Mouse (Mus musculus): ENCODE data around the gene Tbx5. TPM values are rescaled to one million over a fixed set of nuclear protein-coding genes. Genes with fewer than 3 reads are reported as not detected.

Tbx5 gene
- total RNA-seq (2021), result not detected

DNA sequence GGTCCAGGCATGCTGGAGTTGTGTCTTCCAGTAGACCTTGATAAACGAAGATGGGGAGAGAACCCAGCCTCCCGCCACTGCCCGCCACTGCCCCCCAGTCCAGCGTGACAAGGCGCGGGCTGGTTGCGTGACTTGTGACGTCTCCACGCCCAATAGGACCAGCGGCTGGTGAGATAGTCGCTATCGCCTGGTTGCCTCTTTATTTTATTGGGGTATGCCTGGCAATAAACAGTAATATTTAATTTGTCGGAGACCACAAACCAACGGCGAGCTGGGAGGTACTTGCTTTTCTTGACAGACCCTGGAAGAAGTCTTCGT is at the start of gene Tbx5:
Gene Tbx5 (plus strand): TSS at position 190 of the 318 bp plus-strand sequence.
- DNase-seq (ENCODE audit: extremely low spot score in 1 of 2, low spot score in 1 of 2), result no peak

DNA sequence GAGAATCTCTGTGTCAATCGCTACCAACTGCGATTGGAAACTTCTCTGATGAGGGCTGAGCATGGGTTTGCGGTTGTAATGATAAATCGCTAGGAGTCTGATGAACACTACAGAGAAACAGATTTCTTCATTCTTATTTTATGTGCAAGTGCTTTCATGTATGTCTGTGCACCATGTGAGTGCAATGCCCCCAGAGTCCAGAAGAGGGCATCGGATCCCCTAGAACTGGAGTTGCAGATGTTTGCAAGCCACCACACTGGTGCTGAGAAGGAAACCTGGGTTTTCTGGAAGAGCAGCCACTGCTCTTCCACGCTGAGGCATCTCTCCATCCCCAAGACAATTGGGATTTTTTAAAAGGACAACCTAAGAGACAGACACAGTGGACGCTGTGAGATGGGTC is 46.5 kb upstream of the Tbx5 start:
- no peak for DNase-seq (ENCODE audit: extremely low spot score in 1 of 2, low spot score in 1 of 2)

DNA sequence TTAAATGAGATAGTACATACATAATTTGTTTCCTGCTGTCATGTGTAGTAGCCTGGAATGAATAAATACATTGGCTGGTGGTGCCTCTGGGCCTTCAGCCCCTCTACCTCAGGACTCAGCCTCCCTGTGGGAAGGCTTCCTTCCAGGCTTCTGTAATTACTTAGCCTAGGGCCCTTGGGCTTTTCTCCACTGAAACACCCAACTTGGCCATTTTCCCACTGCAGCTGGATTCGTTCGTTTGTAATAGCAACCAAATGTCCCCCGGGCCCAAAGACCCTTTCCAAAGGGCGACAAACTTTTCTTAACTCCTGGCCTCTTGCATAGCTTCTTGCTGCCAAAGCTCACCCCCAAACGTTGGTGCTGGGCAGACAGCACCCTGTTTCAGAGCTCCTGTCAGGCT is 40.8 kb upstream of the Tbx5 start:
- no peak for DNase-seq (ENCODE audit: extremely low spot score in 1 of 2, low spot score in 1 of 2)

DNA sequence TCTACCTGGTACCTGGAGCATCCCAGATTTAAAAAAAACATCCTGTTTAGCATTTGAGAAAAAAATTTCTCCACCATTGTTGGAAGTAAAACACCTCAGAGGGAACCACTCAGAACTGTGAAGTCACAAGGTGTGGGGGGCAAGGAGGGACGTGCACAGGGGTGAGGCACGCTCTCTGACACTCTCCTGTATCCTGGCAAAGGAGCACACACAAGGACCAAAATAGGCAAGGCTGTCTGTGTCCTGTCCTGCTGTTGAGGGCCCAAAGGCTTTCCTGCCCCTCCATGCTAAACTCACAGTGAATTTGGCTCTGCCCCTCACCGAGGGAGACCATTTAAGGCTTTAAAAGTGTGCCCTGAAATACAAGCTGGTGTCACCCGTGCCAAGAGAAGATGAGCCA is 38.5 kb upstream of the Tbx5 start:
- no peak for DNase-seq (ENCODE audit: extremely low spot score in 1 of 2, low spot score in 1 of 2)

DNA sequence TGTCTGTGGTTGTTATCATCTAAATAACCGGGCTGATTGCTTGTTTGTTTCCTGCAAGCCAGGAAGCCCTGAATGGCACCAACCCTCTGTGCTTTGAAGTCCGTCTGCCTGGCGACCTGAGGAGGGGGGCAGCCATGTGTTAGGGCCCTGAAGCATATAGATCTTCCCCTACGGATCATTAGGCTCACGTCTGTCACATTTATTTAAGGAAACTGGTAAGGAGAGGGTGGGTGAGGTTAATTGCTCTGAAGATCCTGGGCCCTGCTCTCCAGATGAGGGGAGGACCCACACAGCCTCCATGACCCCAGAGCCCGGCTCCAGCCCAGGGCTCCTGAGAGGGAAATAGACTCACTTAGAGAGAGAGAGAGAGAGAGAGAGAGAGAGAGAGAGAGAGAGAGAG is 37.1 kb upstream of the Tbx5 start:
- DNase-seq (ENCODE audit: extremely low spot score in 1 of 2, low spot score in 1 of 2), result no peak

DNA sequence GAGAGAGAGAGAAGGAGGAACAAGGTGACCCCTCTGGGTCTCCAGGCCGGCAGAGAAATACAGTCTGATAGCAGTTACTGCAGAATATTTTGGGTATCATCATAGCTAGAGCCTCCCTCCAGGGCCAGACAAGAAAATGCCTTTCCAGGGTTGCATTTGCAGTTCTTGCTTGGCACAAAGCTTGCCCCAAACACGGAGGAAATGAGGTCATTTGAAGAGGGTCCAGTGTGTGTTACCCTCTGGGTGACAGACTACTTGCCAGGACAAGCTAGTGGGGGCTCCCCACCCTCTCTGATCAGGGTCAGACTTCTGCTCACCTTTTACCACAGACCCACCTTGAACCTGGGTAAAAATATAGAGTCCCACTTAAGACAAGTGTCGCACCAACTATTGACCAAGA is 36.7 kb upstream of the Tbx5 start:
- DNase-seq (ENCODE audit: extremely low spot score in 1 of 2, low spot score in 1 of 2), result no peak

DNA sequence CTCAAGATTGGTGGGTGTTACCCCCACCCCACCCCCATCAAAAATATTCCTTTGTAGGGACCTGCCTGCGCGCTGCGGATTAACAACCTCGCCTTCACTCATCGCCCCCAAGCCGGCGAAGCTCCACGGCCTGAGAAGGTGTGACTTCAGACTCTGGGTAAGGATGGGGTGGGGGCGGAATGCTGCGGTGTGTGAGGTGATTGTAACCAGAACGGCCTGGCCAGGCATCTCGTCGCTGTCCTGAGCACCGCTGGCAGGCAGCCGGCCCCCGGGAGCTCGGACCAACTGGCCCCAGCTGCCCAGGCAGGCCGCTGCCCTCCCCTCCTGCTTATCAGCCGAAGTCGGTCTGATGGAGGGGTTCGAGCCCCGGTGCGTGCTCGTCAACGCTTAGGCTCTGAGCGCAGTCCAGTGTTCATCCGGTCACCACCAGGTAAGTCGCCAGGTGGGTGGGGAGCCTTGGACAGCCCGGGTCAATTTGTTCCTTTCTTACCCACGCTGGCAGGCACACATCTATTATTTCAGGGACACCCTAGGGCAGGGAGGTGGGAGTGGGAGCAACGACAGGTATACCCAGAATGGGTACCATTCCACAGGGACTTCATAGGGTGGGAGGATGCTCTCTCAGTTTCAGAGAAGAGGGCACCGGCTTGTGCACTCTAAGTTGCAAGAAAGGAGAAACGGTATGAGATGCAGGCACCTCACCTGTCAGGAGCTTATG is 35.9 kb upstream of the Tbx5 start:
- no peak for DNase-seq (ENCODE audit: extremely low spot score in 1 of 2, low spot score in 1 of 2)

DNA sequence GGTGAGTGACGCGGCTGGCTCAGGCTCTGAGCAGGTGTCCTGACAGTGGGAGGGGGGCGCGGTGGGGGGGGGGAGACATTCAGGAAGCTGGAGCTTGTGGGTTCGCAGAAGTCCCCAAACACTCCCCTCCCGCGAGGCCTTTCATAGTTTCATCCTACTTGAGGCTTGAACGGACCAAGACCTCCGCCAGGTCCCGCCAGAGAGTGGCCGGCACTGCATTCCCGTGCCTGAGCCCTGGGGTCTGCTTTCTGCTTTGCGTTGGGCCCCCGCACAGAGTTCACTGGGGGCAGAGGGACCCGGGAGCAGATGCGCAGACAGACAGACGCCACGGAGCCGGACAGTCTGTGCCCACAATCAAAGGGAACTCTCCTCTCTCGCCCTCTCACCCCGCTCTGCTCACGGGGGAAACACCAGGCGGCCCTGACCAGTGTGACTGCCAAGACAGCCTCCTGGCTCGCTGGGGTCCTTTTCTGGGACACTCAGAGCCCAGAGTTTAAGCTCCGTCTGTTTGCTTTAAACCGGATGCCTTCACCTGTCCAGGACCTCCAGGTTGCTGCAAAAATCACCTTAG is 34.8 kb upstream of the Tbx5 start:
- no peak for DNase-seq (ENCODE audit: extremely low spot score in 1 of 2, low spot score in 1 of 2)

DNA sequence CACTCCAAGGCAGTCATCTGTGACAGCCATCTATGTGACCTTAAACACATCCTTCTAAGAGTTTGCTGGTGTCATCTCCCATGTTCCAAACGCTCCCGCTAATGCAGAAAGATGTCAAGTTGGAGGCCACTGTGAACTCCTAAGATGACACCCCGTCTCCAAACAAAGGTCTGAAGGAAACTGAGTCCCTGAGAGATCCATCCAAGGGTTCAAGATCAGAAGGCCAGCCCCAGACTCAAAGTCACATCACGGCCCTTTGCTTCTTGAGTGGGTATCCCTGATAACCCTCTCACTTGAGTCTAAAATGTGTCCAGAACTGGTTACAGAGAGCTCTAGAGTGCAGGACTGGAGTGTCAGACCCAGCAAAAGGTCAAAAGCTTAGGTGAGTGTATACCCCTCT is 34.2 kb upstream of the Tbx5 start:
- DNase-seq (ENCODE audit: extremely low spot score in 1 of 2, low spot score in 1 of 2), result no peak

DNA sequence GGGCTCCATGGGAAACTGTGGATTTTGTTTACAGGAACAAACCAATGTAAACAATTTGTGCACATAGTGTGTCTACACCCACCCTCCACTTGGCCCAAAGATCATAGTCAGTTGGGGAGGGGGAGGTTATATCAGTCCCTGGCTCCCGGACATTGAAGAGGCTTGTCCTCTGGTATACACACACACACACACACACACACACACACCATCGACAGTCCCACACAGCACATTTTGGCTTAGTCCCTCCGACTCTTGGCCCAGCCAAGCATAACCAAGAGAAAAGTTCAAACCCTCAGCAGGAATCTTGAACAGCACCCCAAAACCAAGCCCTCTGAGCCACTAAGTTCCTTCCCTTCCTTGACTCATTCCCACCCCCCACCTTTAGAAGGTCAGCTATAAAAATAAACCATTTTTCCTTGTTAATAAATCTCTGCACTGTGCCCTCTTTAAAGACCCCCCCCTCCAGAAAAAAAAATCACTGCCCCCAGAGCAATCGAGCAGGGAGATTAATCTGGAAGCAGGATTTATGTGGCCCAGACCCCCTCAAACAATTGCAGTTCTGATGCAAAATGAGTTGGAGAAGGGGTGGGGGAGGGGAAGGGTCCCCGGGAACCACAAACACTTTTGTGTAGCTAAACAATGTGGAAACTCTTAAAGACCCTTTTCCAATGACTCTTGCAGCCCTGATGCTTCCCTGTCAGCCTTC is 33.6 kb upstream of the Tbx5 start:
- no peak for DNase-seq (ENCODE audit: extremely low spot score in 1 of 2, low spot score in 1 of 2)

DNA sequence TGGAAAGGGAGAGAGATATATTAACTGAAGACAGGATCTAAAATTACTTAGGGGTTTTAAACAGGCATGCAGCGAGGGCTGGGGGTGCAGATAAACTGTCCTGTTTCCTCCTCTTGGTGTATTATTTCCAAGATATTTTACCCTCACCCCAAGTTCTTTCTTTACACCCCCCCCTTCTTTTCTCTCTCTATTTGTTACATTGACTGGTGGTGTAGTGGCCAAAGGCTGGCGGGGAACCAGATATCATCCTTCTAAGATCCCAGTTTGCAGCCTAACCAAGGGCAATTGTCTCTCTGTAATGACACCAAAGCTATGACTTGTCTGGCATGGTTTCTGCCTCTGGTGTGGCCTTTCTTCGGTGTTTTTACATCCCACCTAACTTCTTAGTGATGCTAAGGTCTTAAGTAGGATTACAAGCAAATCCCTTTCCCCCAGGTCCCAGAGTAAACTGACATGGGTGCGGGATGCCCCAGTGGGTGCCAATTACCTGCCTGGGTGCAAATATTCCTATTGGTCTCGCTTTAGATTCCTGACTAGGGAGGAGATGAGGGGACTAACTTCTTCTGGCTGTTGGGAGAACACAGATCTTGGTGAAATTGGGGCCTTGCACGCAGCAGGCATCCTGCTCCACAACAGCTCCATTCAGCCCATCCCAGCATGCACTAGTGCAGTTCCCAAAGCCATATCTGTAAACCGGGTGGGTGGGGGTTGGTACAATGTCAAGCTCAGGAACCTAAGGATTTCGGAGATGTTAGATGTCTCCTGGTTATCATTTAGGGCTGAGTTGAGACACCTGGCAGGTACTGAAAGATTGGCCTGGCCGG is 32.8 kb upstream of the Tbx5 start:
- DNase-seq (ENCODE audit: extremely low spot score in 1 of 2, low spot score in 1 of 2), result no peak

DNA sequence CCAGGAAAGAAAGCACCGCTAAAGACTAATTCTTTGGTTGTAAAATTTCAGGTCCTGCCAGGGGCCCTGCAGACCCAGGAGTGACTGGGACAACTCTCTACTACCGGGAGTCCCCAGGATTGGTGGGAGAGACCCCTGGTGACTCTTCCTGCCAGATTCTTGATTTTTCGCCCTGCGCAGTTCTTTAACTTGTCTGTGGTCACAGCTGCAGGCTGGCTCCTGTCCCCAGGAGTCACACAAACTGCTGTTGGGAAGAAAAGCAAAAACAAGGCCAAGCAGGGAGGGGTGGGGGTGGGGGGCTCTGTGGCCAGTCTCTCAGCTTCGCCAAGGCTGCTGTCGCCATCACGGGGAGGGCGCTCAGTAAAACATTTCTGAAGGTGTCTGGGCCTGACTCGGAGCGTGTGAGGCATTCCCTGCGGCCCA is 32.2 kb upstream of the Tbx5 start:
- DNase-seq (ENCODE audit: extremely low spot score in 1 of 2, low spot score in 1 of 2), result no peak

DNA sequence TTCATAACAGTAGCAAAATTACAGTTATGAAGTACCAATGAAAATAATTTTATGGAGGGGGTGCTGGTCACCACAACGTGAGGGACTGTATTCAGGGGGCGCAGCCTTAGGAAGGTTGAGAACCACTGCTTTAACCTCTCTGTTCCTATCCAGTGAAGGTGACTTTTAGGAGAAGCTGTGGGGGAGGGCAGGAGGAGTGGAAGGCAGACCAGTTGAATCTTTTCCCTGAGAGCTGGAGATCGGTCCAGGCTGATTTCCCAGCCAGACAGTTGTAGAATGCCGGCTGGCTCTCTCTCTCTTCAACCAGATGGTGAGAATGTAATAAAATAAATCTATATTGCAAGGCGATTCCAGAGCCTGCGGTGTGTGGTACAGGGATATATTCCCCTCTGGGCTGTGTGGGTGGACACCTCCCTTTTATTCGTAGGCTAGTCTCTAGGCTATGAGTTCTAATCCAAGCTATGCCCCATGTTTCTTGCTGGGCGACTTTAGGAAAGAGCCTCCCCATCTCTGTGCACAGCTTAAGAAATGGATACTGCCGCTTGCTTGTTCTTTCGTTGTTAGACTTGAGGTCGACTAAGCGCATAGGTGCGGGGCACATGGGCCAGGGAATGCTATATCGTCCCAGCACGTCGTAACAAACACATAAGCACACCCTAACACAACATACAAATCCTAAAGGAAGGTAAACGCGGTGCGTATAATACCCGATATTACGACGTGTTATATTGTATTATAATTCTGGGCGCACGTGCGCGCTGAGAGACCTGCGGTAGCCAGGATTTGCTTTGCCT is 29.7 kb upstream of the Tbx5 start:
- DNase-seq (ENCODE audit: extremely low spot score in 1 of 2, low spot score in 1 of 2), result no peak

DNA sequence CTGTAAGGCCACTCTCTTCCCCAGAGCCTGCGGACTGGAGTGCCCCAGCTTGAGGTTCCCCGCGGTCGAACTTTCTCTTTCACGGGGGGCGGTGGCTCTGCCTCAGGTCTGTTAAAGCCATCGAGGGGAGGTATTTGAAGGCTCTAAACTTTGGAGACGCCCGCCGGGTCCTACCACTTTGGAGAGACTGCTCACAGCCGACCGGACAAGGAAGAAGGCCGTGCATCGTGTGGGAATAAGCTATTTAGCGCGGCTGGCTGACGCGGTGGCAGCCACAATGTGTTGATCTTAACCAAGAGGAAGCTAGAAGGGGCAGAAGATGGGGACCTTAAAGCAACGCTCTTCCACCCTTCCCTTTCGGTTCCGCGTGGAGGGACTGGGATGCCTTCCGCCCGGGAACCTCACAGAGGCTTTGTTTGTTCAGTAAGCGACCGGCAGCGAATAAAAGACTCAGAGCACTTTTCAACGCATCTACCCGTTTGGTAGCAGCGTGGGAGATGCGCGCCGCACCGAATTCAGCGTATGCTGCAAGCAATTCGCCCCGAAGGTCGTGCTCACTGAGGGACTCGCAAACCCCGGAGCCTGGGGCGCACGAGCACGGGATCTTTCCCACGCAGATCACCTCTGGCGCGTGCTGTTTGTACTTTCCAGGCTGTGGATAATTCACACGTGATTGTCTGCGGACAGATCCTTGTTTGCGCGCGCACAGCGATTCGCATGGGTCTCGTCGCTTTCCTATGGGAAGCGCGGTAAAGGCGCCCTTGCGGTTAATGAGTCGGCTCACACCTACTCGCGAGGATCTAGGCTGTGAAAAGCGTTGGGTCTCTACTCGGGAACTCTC is 28.8 kb upstream of the Tbx5 start:
- no peak for DNase-seq (ENCODE audit: extremely low spot score in 1 of 2, low spot score in 1 of 2)

DNA sequence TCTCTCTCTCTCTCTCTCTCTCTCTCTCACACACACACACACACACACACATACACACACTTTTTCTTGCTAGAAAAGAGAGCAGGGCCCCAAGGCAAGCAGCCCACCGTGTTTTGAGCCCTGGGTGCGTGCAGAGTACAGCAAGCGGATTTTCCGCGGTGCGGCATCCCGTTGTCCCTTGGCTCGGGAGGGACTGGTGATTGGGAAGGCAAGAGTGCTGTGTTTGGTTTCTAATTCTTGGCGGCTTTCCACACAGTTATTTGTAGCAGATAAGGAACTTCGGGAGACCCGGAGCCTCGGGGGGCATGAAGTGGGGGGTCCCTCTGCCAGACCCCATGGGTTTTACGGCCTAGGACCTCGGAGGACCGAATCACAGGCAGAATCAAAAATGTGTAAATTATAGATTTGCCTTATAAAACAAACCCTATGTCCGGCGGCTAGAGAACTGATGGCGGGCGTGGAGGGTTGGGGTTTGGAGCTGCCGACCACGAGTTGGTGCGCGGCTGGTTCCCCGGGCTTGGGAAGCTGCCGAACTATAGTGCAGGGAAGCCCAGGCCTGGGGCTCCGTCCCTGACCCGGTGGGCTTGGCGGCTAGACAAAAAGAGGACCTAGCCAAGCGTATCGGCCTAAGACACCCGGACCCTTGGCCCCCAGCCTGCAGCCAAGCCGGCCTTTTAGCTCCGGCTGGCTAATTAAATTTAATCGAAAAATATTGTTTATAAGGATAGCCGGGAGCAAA is 28.0 kb upstream of the Tbx5 start:
- no peak for DNase-seq (ENCODE audit: extremely low spot score in 1 of 2, low spot score in 1 of 2)

DNA sequence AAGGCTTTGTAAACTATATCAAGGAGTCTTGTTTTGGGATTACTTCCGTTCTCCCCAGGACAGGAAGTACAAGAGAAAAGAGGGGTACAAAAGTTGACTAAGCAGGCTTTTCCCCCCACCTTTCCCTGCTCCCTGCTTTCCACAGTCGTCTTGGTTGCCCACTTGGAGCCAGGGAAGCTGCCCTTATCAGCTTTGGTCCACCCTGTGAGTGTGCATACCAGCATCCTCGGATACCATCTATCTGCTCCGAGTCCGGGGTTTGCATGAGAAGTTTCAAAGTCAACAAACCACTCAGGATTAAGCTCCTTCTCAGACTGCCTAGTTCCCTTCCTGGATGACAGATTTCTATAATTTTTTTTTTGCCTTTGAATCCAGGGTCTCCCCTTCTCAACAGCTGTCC is 26.8 kb upstream of the Tbx5 start:
- no peak for DNase-seq (ENCODE audit: extremely low spot score in 1 of 2, low spot score in 1 of 2)

DNA sequence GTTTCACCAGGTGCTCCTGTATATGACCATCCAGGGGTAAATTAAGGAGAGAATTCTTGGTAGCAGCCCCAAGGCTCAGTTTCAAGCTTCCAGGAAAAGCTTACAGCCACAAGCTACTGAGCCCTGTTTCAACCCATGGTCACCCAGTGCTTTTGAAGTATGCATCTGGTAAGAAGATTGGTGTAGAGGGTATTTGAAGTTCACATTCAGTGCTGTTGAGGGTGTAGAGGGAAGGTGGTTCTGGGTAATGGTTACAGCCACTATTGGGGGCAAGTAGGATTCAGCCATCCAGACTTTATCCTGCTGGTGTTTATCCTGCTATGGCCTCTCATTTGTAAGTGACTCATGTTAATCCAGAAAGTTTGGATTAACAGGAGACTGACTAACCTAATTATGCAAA is 26.0 kb upstream of the Tbx5 start:
- no peak for DNase-seq (ENCODE audit: extremely low spot score in 1 of 2, low spot score in 1 of 2)

DNA sequence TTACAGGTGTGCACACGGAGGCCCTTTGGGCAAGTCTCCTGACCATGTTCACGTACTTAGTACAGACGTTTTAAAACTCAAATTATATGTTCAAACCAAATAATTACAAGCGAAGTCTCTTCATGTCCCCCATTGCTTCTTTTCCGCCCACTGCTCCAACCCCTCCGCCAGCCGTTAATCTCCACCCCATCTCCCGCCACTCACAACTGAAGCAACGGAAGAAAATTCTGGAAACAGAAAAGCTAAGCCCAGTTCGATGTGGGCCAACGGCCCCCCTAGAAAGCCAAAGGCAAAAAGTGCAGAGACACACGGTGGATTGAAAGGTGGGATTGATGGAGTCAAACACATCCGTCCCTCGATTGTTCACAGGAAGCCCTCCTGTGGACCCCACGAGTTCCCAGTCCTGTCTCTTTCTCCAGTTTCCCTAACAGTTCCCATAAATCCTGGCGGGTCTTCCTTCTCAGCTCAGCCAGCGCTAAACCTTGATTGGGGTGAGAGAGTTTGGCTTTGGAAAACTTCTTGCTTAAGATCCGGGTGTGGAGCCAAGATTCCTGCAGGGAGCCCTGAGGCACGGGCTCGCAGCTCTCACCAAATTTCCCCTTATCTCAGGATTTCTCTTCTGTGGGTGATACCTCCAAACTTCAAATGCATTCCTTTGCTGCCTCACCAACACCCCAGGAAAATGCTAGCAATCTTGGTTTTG is 24.8 kb upstream of the Tbx5 start:
- no peak for DNase-seq (ENCODE audit: extremely low spot score in 1 of 2, low spot score in 1 of 2)

Data from layer of hippocampus, postnatal 25 days (tissue).